Mouse (Mus musculus): ENCODE data around the gene Pgap2.

DNA sequence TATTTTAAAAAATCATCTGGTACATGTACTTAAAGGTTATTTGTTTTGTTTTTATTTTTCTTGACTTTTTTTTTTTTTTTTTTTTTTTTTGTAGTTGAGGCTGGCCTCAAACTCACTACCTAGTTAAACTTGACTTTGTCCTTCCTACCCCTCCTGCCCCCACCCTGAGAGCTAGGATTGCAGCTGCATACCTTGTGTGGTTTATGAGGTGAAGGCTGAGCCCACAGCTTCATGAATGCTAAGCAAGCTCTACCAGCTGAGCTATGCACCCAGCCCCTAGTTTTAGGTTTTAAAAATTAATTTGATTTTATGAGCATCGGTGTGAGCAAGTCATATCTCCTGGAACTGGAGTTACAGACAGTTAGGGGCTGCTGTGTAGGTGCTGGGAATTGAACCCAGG lies 50.5 kb downstream of the Pgap2 start:
- no peak for TF ChIP-seq CTCF (IDR thresholded peaks at IDR 0.05; ENCODE audit: low read depth, low read length)
- no peak for TF ChIP-seq POLR2A (IDR thresholded peaks at IDR 0.05; ENCODE audit: insufficient read depth, low read length)
